Comparison of ENCODE assay signal across 20 mouse cellular contexts in the genomic region with DNA sequence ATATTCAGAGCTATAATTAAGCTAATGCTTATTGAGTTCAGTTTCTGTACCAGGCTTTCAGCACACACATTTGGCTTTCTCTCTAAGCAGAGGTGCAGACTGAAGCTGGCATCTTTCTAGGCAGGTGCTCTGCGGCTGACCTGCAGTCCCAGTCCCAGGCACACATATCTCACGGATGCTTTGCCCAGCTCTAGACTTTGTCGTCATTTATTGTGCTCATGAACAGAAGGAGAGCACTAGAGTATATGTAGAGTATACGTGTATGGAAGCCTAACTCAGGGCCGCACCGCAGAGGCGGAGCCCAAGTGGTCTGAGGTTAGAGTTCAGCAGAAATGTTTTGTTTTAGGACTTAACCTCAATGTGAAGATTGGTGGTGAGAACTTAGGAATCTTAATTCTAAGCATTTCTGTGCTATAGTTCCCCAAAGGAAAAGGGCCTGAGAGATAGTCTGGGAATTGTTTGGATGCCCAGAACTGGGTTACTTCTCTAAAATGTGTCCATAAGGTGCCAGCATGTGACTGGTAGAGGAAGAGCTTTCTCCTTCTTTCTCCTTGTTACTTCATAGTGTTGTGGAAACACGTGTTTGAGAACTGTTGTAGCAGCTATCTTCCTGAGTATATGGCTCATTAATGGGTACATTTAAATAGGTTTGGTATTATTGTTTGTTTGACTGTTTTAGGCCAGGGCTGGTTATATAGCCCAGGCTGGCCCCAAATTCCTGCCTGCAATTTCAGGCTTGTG. TPM values are rescaled to one million over a fixed set of nuclear protein-coding genes. Genes with fewer than 3 reads are reported as not detected.
DNase-seq lines count a peak whose midpoint lies in the region; ATAC-seq and TF ChIP-seq lines count a peak whose summit lies in the region.
"Had no signal": no experiment of that assay in that cellular context is flagged by ENCODE, and none has a peak within 500 bp of the region (broad histone marks: within the 10 kb centered on the region; RNA-seq: fewer than 3 reads in every experiment).

No protein-coding gene starts in this region.

- no peak overlapping the region for H3K4me3 ChIP-seq in thymus, adult 2 months (ENCODE audit: control insufficient read depth, insufficient read depth, low read length)
- H3K4me3 ChIP-seq in hindbrain, embryonic 12.5 days: no peak overlapping the region
- H3K4me3 ChIP-seq in heart, embryonic 12.5 days: no peak overlapping the region
- H3K4me3 ChIP-seq: forebrain, embryonic 13.5 days; layer of hippocampus, adult 2 months; left cerebral cortex, adult 2 months; limb, embryonic 15.5 days; midbrain, embryonic 15.5 days; neural tube, embryonic 12.5 days; stomach, embryonic 15.5 days had no signal

- peaks cover 10% of the 10 kb centered on the region for H3K36me3 ChIP-seq in thymus, adult 2 months (ENCODE audit: control insufficient read depth, insufficient read depth, low read length)
- H3K36me3 ChIP-seq in hindbrain, embryonic 12.5 days: no peaks in the 10 kb centered on the region
- no peaks in the 10 kb centered on the region for H3K36me3 ChIP-seq in heart, embryonic 12.5 days
- H3K36me3 ChIP-seq: limb, embryonic 15.5 days; midbrain, embryonic 15.5 days; neural tube, embryonic 12.5 days had no signal

- DNase-seq in thymus, adult 2 months: no peak
- no peak for DNase-seq in thymus, adult 18-20 months
- DNase-seq in induced T-regulatory cell, adult 2 months (ENCODE audit: low read depth): peak; percentile 89
- peak; percentile 33 to 43 for DNase-seq in thymus, postnatal 36 days
- DNase-seq in frontal cortex, postnatal 14 days (ENCODE audit: low spot score in 2 of 2): no peak
- DNase-seq: B cell, adult 2 months; cerebellum, postnatal 10 days; lung, postnatal 4 days; right cerebral cortex, postnatal 4 days had no signal

- no peak overlapping the region for H3K4me2 ChIP-seq in hindbrain, embryonic 12.5 days (replicated peaks)
- no peak overlapping the region for H3K4me2 ChIP-seq in heart, embryonic 12.5 days
- H3K4me2 ChIP-seq: forebrain, embryonic 13.5 days; limb, embryonic 15.5 days; midbrain, embryonic 15.5 days; neural tube, embryonic 12.5 days; stomach, embryonic 15.5 days had no signal

- H3K27me3 ChIP-seq in thymus, adult 2 months (ENCODE audit: control insufficient read depth, insufficient read depth, low read length): no peaks in the 10 kb centered on the region
- no peaks in the 10 kb centered on the region for H3K27me3 ChIP-seq in hindbrain, embryonic 12.5 days
- no peaks in the 10 kb centered on the region for H3K27me3 ChIP-seq in heart, embryonic 12.5 days (replicated peaks)
- H3K27me3 ChIP-seq: forebrain, embryonic 13.5 days; limb, embryonic 15.5 days; midbrain, embryonic 15.5 days; neural tube, embryonic 12.5 days; stomach, embryonic 15.5 days had no signal

- H3K4me1 ChIP-seq in thymus, adult 2 months (replicated peaks; ENCODE audit: control insufficient read depth, insufficient read depth, low read length): peaks cover 27% of the 10 kb centered on the region
- H3K4me1 ChIP-seq in hindbrain, embryonic 12.5 days: no peaks in the 10 kb centered on the region
- H3K4me1 ChIP-seq in heart, embryonic 12.5 days (replicated peaks): peaks cover 38% of the 10 kb centered on the region
- H3K4me1 ChIP-seq: forebrain, embryonic 13.5 days; limb, embryonic 15.5 days; midbrain, embryonic 15.5 days; neural tube, embryonic 12.5 days; stomach, embryonic 15.5 days had no signal

- WGBS in thymus, adult 2 months: 24% methylated on average over 8 of the region's 8 CpGs
- 90% methylated on average over 8 of the region's 8 CpGs for WGBS in hindbrain, embryonic 12.5 days
- 88% methylated on average over 8 of the region's 8 CpGs for WGBS in heart, embryonic 12.5 days

- H3K9me3 ChIP-seq in hindbrain, embryonic 12.5 days (replicated peaks): no peaks in the 10 kb centered on the region
- H3K9me3 ChIP-seq in heart, embryonic 12.5 days (replicated peaks): no peaks in the 10 kb centered on the region
- H3K9me3 ChIP-seq: forebrain, embryonic 13.5 days; limb, embryonic 15.5 days; midbrain, embryonic 15.5 days; neural tube, embryonic 12.5 days; stomach, embryonic 15.5 days had no signal

- no peak overlapping the region for H3K9ac ChIP-seq in hindbrain, embryonic 12.5 days
- no peak overlapping the region for H3K9ac ChIP-seq in heart, embryonic 12.5 days
- H3K9ac ChIP-seq: forebrain, embryonic 13.5 days; limb, embryonic 15.5 days; midbrain, embryonic 15.5 days; neural tube, embryonic 12.5 days; stomach, embryonic 15.5 days had no signal

- no peak for TF ChIP-seq CTCF in thymus, adult 2 months (IDR thresholded peaks at IDR 0.05; ENCODE audit: borderline replicate concordance, control insufficient read depth, extremely low read depth, insufficient read depth, low read length, poor library complexity)

- peak overlapping the region; percentile 65 for H3K27ac ChIP-seq in thymus, adult 2 months (ENCODE audit: control insufficient read depth, insufficient read depth, low read length)
- no peak overlapping the region for H3K27ac ChIP-seq in hindbrain, embryonic 12.5 days
- H3K27ac ChIP-seq in heart, embryonic 12.5 days (ENCODE audit: poor library complexity, severe bottlenecking): no peak overlapping the region
- H3K27ac ChIP-seq: forebrain, embryonic 13.5 days; hindbrain, postnatal 0 days; layer of hippocampus, adult 2 months; left cerebral cortex, adult 2 months; limb, embryonic 15.5 days; midbrain, embryonic 15.5 days; neural tube, embryonic 12.5 days; stomach, embryonic 15.5 days had no signal

- ATAC-seq in megakaryocyte, adult 5-6 weeks (ENCODE audit: poor library complexity, severe bottlenecking): peak; percentile 31
- ATAC-seq in hindbrain, embryonic 12.5 days (ENCODE audit: low FRiP score): no peak
- ATAC-seq in heart, embryonic 12.5 days (ENCODE audit: insufficient number of reproducible peaks, low FRiP score): no peak
- ATAC-seq: forebrain, embryonic 13.5 days; hindbrain, postnatal 0 days; midbrain, embryonic 15.5 days had no signal

- no peak for TF ChIP-seq POLR2A in thymus, adult 2 months (IDR thresholded peaks at IDR 0.05; ENCODE audit: control insufficient read depth, extremely low read depth, insufficient read depth, low read length, poor library complexity)

RNA-seq across cellular contexts. Expression of gene Wbp4, which starts 50.9 kb away (rescaled TPM):
- 7.3 TPM in 2 replicates for polyA plus RNA-seq in thymus, adult 2 months (2012; rRNA removed)
- 31.4 and 38.6 TPM in 2 replicates for total RNA-seq in megakaryocyte, adult 5-6 weeks (2015)
- total RNA-seq in megakaryocyte, adult 5-6 weeks (2017): 72.6 and 75.8 TPM in 2 replicates
- polyA plus RNA-seq in hindbrain, embryonic 12.5 days (2016; fragmentation: Nextera tagmentation; extraction: Ambion mirVana): 51.1 and 53.2 TPM in 2 replicates
- polyA plus RNA-seq in heart, embryonic 12.5 days (2016; fragmentation: Nextera tagmentation; extraction: Ambion mirVana): 29.5 and 30.6 TPM in 2 replicates

RNA-seq across cellular contexts. Expression of gene Elf1, which starts 51.2 kb away (rescaled TPM):
- 71.4 and 75.9 TPM in 2 replicates for polyA plus RNA-seq in thymus, adult 2 months (2012; rRNA removed)
- total RNA-seq in megakaryocyte, adult 5-6 weeks (2015): 66.4 and 69.3 TPM in 2 replicates
- total RNA-seq in megakaryocyte, adult 5-6 weeks (2017): 138 and 142 TPM in 2 replicates
- 9.6 and 10.3 TPM in 2 replicates for polyA plus RNA-seq in hindbrain, embryonic 12.5 days (2016; fragmentation: Nextera tagmentation; extraction: Ambion mirVana)
- polyA plus RNA-seq in heart, embryonic 12.5 days (2016; fragmentation: Nextera tagmentation; extraction: Ambion mirVana): 10.5 and 11.0 TPM in 2 replicates

RNA-seq across cellular contexts. Expression of gene Sugt1, which starts 55.3 kb away (rescaled TPM):
- 6.2 and 10.2 TPM in 2 replicates for polyA plus RNA-seq in thymus, adult 2 months (2012; rRNA removed)
- 99.6 and 121 TPM in 2 replicates for total RNA-seq in megakaryocyte, adult 5-6 weeks (2015)
- total RNA-seq in megakaryocyte, adult 5-6 weeks (2017): 145 and 165 TPM in 2 replicates
- polyA plus RNA-seq in hindbrain, embryonic 12.5 days (2016; fragmentation: Nextera tagmentation; extraction: Ambion mirVana): 128 and 133 TPM in 2 replicates
- 98.9 and 99.1 TPM in 2 replicates for polyA plus RNA-seq in heart, embryonic 12.5 days (2016; fragmentation: Nextera tagmentation; extraction: Ambion mirVana)

Comparison
In these comparisons a context has a peak if more than half of its experiments do, and no peak if none do; other contexts are left out.
1. DNase-seq: peak in induced T-regulatory cell, adult 2 months (single experiment) and thymus, postnatal 36 days (2 of 2); none in thymus, adult 2 months (single experiment), thymus, adult 18-20 months (0 of 2) and frontal cortex, postnatal 14 days (0 of 2).